Mouse (Mus musculus): Measurements from ENCODE around the gene Sbds. TPM values are rescaled to one million over a fixed set of nuclear protein-coding genes. Genes with fewer than 3 reads are reported as not detected.
A peak's percentile ranks its signal among the peaks of the same experiment; 100 is the strongest.

Sbds gene
- 48.2 and 49.9 TPM in 2 replicates for polyA plus RNA-seq (2014; fragmentation: Nextera tagmentation; extraction: Ambion mirVana)

GRCm38 (mm10) chr5:130255017-130255720 is at the start of gene Sbds, which contains the start of gene Tyw1:
Gene Sbds, minus strand, starts transcription at chr5:130255530.
Gene Tyw1, plus strand, starts transcription at chr5:130255619.
- peak; percentile 100 for DNase-seq (ENCODE audit: low spot score)
- Histone ChIP-seq H3K9ac (peak within 1 kb of the TSS; percentile 92), H3K4me3 (replicated peaks; ENCODE audit: low read length) (peak within 1 kb of the TSS; percentile 77), H3K4me2 (replicated peaks) (peak within 1 kb of the TSS; percentile 71), H3K9me3 (ENCODE audit: control insufficient read depth, low read length) (no peaks in the 10 kb centered on the region), H3K27me3 (ENCODE audit: control insufficient read depth, insufficient read depth, low read length) (no peaks in the 10 kb centered on the region), H3K27ac (peak within 1 kb of the TSS; percentile 78), H3K4me1 (replicated peaks; ENCODE audit: control insufficient read depth, insufficient read depth, low read length) (peaks cover 23% of the 10 kb centered on the region), H3K36me3 (replicated peaks; ENCODE audit: control insufficient read depth, insufficient read depth) (peaks cover 41% of the 10 kb centered on the region)
- peak; percentile 92 for ATAC-seq (ENCODE audit: low FRiP score)
- under 1% methylated on average over 52 of the region's 52 CpGs for WGBS

GRCm38 (mm10) chr5:130303611-130304010 is 48.3 kb upstream of the Sbds start:
- Histone ChIP-seq H3K9me3 (ENCODE audit: control insufficient read depth, low read length) (no peaks in the 10 kb centered on the region), H3K4me2 (replicated peaks) (no peak overlapping the region), H3K4me3 (replicated peaks; ENCODE audit: low read length) (no peak overlapping the region), H3K9ac (no peak overlapping the region), H3K36me3 (replicated peaks; ENCODE audit: control insufficient read depth, insufficient read depth) (peaks cover 46% of the 10 kb centered on the region), H3K4me1 (replicated peaks; ENCODE audit: control insufficient read depth, insufficient read depth, low read length) (no peaks in the 10 kb centered on the region), H3K27me3 (ENCODE audit: control insufficient read depth, insufficient read depth, low read length) (no peaks in the 10 kb centered on the region), H3K27ac (no peak overlapping the region)
- ATAC-seq (ENCODE audit: low FRiP score) = no peak
- WGBS = 94% methylated on average over 6 of the region's 6 CpGs
- DNase-seq (ENCODE audit: low spot score) = no peak

GRCm38 (mm10) chr5:130299526-130299925 is 44.2 kb upstream of the Sbds start:
- Histone ChIP-seq H3K27me3 (ENCODE audit: control insufficient read depth, insufficient read depth, low read length) (no peaks in the 10 kb centered on the region), H3K4me1 (replicated peaks; ENCODE audit: control insufficient read depth, insufficient read depth, low read length) (no peaks in the 10 kb centered on the region), H3K27ac (no peak overlapping the region), H3K4me2 (replicated peaks) (no peak overlapping the region), H3K9me3 (ENCODE audit: control insufficient read depth, low read length) (no peaks in the 10 kb centered on the region), H3K4me3 (replicated peaks; ENCODE audit: low read length) (no peak overlapping the region), H3K9ac (no peak overlapping the region), H3K36me3 (replicated peaks; ENCODE audit: control insufficient read depth, insufficient read depth) (peaks cover 60% of the 10 kb centered on the region)
- DNase-seq (ENCODE audit: low spot score) = no peak
- ATAC-seq (ENCODE audit: low FRiP score) = no peak
- WGBS = 93% methylated on average over 8 of the region's 8 CpGs

GRCm38 (mm10) chr5:130298831-130299460 is 43.6 kb upstream of the Sbds start:
- H3K27me3 ChIP-seq (ENCODE audit: control insufficient read depth, insufficient read depth, low read length) = no peaks in the 10 kb centered on the region
- ATAC-seq (ENCODE audit: low FRiP score) (no peak), DNase-seq (ENCODE audit: low spot score) (no peak)
- no peaks in the 10 kb centered on the region for H3K4me1 ChIP-seq (replicated peaks; ENCODE audit: control insufficient read depth, insufficient read depth, low read length)
- H3K36me3 ChIP-seq (replicated peaks; ENCODE audit: control insufficient read depth, insufficient read depth) = peaks cover 55% of the 10 kb centered on the region
- WGBS = 87% methylated on average over 9 of the region's 9 CpGs
- no peak overlapping the region for H3K4me2 ChIP-seq (replicated peaks)
- H3K4me3 ChIP-seq (replicated peaks; ENCODE audit: low read length) = no peak overlapping the region
- H3K9ac ChIP-seq = no peak overlapping the region
- H3K9me3 ChIP-seq (ENCODE audit: control insufficient read depth, low read length) = no peaks in the 10 kb centered on the region
- no peak overlapping the region for H3K27ac ChIP-seq

GRCm38 (mm10) chr5:130296071-130296470 is 40.7 kb upstream of the Sbds start:
- DNase-seq (ENCODE audit: low spot score) (no peak), ATAC-seq (ENCODE audit: low FRiP score) (no peak)
- no peak overlapping the region for H3K4me2 ChIP-seq (replicated peaks)
- H3K9me3 ChIP-seq (ENCODE audit: control insufficient read depth, low read length) = no peaks in the 10 kb centered on the region
- WGBS = 82% methylated on average over 5 of the region's 5 CpGs
- H3K4me3 ChIP-seq (replicated peaks; ENCODE audit: low read length) = no peak overlapping the region
- H3K27me3 ChIP-seq (ENCODE audit: control insufficient read depth, insufficient read depth, low read length) = no peaks in the 10 kb centered on the region
- peaks cover 46% of the 10 kb centered on the region for H3K36me3 ChIP-seq (replicated peaks; ENCODE audit: control insufficient read depth, insufficient read depth)
- H3K4me1 ChIP-seq (replicated peaks; ENCODE audit: control insufficient read depth, insufficient read depth, low read length) = no peaks in the 10 kb centered on the region
- H3K9ac ChIP-seq = no peak overlapping the region
- H3K27ac ChIP-seq = no peak overlapping the region

GRCm38 (mm10) chr5:130294598-130294997 is 39.3 kb upstream of the Sbds start:
- Histone ChIP-seq H3K27me3 (ENCODE audit: control insufficient read depth, insufficient read depth, low read length) (no peaks in the 10 kb centered on the region), H3K9ac (no peak overlapping the region), H3K27ac (no peak overlapping the region), H3K36me3 (replicated peaks; ENCODE audit: control insufficient read depth, insufficient read depth) (peaks cover 44% of the 10 kb centered on the region), H3K4me2 (replicated peaks) (no peak overlapping the region), H3K4me1 (replicated peaks; ENCODE audit: control insufficient read depth, insufficient read depth, low read length) (no peaks in the 10 kb centered on the region), H3K4me3 (replicated peaks; ENCODE audit: low read length) (no peak overlapping the region), H3K9me3 (ENCODE audit: control insufficient read depth, low read length) (no peaks in the 10 kb centered on the region)
- DNase-seq (ENCODE audit: low spot score) (no peak), ATAC-seq (ENCODE audit: low FRiP score) (no peak)
- WGBS = 83% methylated on average over 6 of the region's 6 CpGs

- DNase-seq (ENCODE audit: low spot score) = no peak
- no peak overlapping the region for H3K9ac ChIP-seq
These were observed 38.6 kb upstream of the Sbds start for GRCm38 (mm10) chr5:130293941-130294340.

GRCm38 (mm10) chr5:130292976-130293375 is 37.6 kb upstream of the Sbds start:
- H3K4me3 ChIP-seq (replicated peaks; ENCODE audit: low read length) = no peak overlapping the region
- DNase-seq (ENCODE audit: low spot score) = no peak

More at GRCm38 (mm10) chr5:130293941-130294340, 38.6 kb upstream of the Sbds start:
- no peak for ATAC-seq (ENCODE audit: low FRiP score)
- H3K4me3 ChIP-seq (replicated peaks; ENCODE audit: low read length) = no peak overlapping the region
- WGBS = 61% methylated on average over 5 of the region's 5 CpGs
- no peaks in the 10 kb centered on the region for H3K4me1 ChIP-seq (replicated peaks; ENCODE audit: control insufficient read depth, insufficient read depth, low read length)
- peaks cover 42% of the 10 kb centered on the region for H3K36me3 ChIP-seq (replicated peaks; ENCODE audit: control insufficient read depth, insufficient read depth)
- H3K27ac ChIP-seq = no peak overlapping the region
- H3K27me3 ChIP-seq (ENCODE audit: control insufficient read depth, insufficient read depth, low read length) = no peaks in the 10 kb centered on the region
- H3K4me2 ChIP-seq (replicated peaks) = no peak overlapping the region
- no peaks in the 10 kb centered on the region for H3K9me3 ChIP-seq (ENCODE audit: control insufficient read depth, low read length)

GRCm38 (mm10) chr5:130290775-130291174 is 35.4 kb upstream of the Sbds start:
- no peak overlapping the region for H3K4me3 ChIP-seq (replicated peaks; ENCODE audit: low read length)
- no peaks in the 10 kb centered on the region for H3K9me3 ChIP-seq (ENCODE audit: control insufficient read depth, low read length)
- H3K4me1 ChIP-seq (replicated peaks; ENCODE audit: control insufficient read depth, insufficient read depth, low read length) = no peaks in the 10 kb centered on the region
- 97% methylated on average over 12 of the region's 12 CpGs for WGBS
- no peaks in the 10 kb centered on the region for H3K27me3 ChIP-seq (ENCODE audit: control insufficient read depth, insufficient read depth, low read length)
- H3K36me3 ChIP-seq (replicated peaks; ENCODE audit: control insufficient read depth, insufficient read depth) = peaks cover 23% of the 10 kb centered on the region
- ATAC-seq (ENCODE audit: low FRiP score) (no peak), DNase-seq (ENCODE audit: low spot score) (no peak)
- no peak overlapping the region for H3K27ac ChIP-seq
- H3K4me2 ChIP-seq (replicated peaks) = no peak overlapping the region
- no peak overlapping the region for H3K9ac ChIP-seq

More at GRCm38 (mm10) chr5:130292976-130293375, 37.6 kb upstream of the Sbds start:
- Histone ChIP-seq H3K4me2 (replicated peaks) (no peak overlapping the region), H3K27ac (no peak overlapping the region), H3K9ac (no peak overlapping the region), H3K9me3 (ENCODE audit: control insufficient read depth, low read length) (no peaks in the 10 kb centered on the region), H3K4me1 (replicated peaks; ENCODE audit: control insufficient read depth, insufficient read depth, low read length) (no peaks in the 10 kb centered on the region), H3K27me3 (ENCODE audit: control insufficient read depth, insufficient read depth, low read length) (no peaks in the 10 kb centered on the region), H3K36me3 (replicated peaks; ENCODE audit: control insufficient read depth, insufficient read depth) (peaks cover 40% of the 10 kb centered on the region)
- 73% methylated on average over 4 of the region's 4 CpGs for WGBS
- ATAC-seq (ENCODE audit: low FRiP score) = no peak
